Mouse (Mus musculus) liver, embryonic 14.5 days (tissue): ENCODE results near the gene Fbxw4.

Experiments
- CTCF ChIP-seq: IDR thresholded peaks from 2 replicates; pipeline ENCODE4 v1.5.1; 2016; ENCODE audit warnings: antibody characterized with exemption, low read depth, control low read depth
- EP300 ChIP-seq: IDR thresholded peaks from 2 replicates; pipeline ENCODE4 v1.6.1; 2016; ENCODE audit warnings: antibody characterized with exemption, low read depth

DNA sequence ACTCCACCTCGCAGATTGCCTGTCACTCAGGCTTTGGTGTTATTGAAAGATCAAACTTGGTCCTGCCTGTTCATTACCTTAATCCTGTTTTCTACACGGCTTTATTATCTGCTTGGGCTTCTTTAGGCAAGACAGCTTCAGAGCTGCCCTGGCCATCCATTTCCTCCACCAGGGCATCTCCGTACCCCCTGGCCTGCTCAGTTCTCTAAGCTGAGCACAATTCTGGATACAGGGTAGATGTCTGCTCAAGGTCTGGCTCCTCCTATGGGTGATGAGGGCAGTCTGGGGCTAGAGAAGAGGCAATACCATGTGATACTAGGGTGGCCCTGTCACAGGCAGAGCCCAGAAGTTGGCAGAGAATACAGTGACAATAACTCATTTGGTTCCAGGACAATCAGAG, 73.3 kb downstream of the Fbxw4 start:
- no peak for TF ChIP-seq CTCF
- TF ChIP-seq EP300 = no peak
